Mouse (Mus musculus) MEL (cell line): ENCODE data around the gene Gm10644. TPM values are rescaled to one million over a fixed set of nuclear protein-coding genes. Genes with fewer than 3 reads are reported as not detected.

Experiments
- DNase-seq: peaks from one replicate; pipeline ENCODE4 v3.0.0; 2011; ENCODE audit warnings: low read depth, low spot score
- H3K27ac ChIP-seq: 2 replicates; pipeline ENCODE4 v1.5.1; 2012; ENCODE audit warnings: low read depth, mild to moderate bottlenecking, control low read depth, low read length, moderate library complexity; ENCODE audit not compliant: control insufficient read depth
- H3K27me3 ChIP-seq, 2 experiments: fragments of 150-350 bp in 1 of 2; sonication (generic) in 1 of 2; 2 replicates each; pipeline ENCODE4 v1.6.1; 2012; ENCODE audit warnings: low read length in 2 of 2, mild to moderate bottlenecking in 2 of 2, improper control_type of control experiment in 1 of 2, moderate library complexity in 1 of 2; ENCODE audit not compliant: insufficient read depth in 2 of 2, control insufficient read depth in 1 of 2
- H3K36me3 ChIP-seq, 2 experiments: 2 replicates each; pipeline ENCODE4 v1.6.1; 2012 to 2014; ENCODE audit warnings: low read length in 2 of 2, improper control_type of control experiment in 1 of 2, inconsistent platforms in 1 of 2, mild to moderate bottlenecking in 1 of 2; ENCODE audit not compliant: insufficient read depth in 2 of 2, control insufficient read depth in 1 of 2
- H3K4me1 ChIP-seq, 2 experiments: fragments of 150-350 bp in 1 of 2; sonication (generic) in 1 of 2; 2 replicates each; pipeline ENCODE4 v1.6.1; 2012; ENCODE audit warnings: low read length in 2 of 2, improper control_type of control experiment in 1 of 2, mild to moderate bottlenecking in 1 of 2; ENCODE audit not compliant: insufficient read depth in 2 of 2, control insufficient read depth in 1 of 2
- H3K4me3 ChIP-seq, 2 experiments: fragments of 150-350 bp in 1 of 2; sonication (generic) in 1 of 2; 2 replicates each; pipeline ENCODE4 v1.5.1; 2012; ENCODE audit warnings: low read depth in 2 of 2, low read length in 2 of 2, mild to moderate bottlenecking in 2 of 2, moderate library complexity in 2 of 2, control low read depth in 1 of 2, improper control_type of control experiment in 1 of 2; ENCODE audit not compliant: control insufficient read depth in 1 of 2, insufficient read depth in 1 of 2
- H3K79me2 ChIP-seq: 2 replicates; pipeline ENCODE4 v1.6.1; 2012; ENCODE audit warnings: mild to moderate bottlenecking, low read length, moderate library complexity; ENCODE audit not compliant: control insufficient read depth, poor library complexity, insufficient read depth
- H3K9ac ChIP-seq: 2 replicates; pipeline ENCODE4 v1.6.1; 2012; ENCODE audit warnings: low read depth, mild to moderate bottlenecking, control low read depth, low read length, moderate library complexity; ENCODE audit not compliant: control insufficient read depth, poor library complexity, severe bottlenecking
- H3K9me3 ChIP-seq: fragments of 150-350 bp; sonication (generic); replicated peaks from 2 replicates; pipeline ENCODE4 v1.6.1; 2012; ENCODE audit warnings: mild to moderate bottlenecking, low read length, improper control_type of control experiment, moderate library complexity; ENCODE audit not compliant: insufficient read depth
- CHD1 ChIP-seq: IDR thresholded peaks from 2 replicates; pipeline ENCODE4 v1.6.1; 2012; ENCODE audit warnings: low read depth, mild to moderate bottlenecking, inconsistent platforms, low read length, improper control_type of control experiment
- CTCF ChIP-seq, 3 experiments: IDR thresholded peaks in 2 of 3; conservative IDR thresholded peaks in 1 of 3; 2 replicates each; pipeline ENCODE4 v1.5.1; 2011 to 2012; ENCODE audit warnings: low read length in 3 of 3, low read depth in 2 of 3, mild to moderate bottlenecking in 2 of 3, improper control_type of control experiment in 1 of 3, inconsistent platforms in 1 of 3, mixed read lengths in 1 of 3, moderate library complexity in 1 of 3; ENCODE audit not compliant: control insufficient read depth in 1 of 3, insufficient read depth in 1 of 3, poor library complexity in 1 of 3, severe bottlenecking in 1 of 3
- E2F4 ChIP-seq: IDR thresholded peaks from 2 replicates; pipeline ENCODE4 v1.6.1; 2011; ENCODE audit warnings: low read depth, low read length, improper control_type of control experiment, borderline replicate concordance
- ELF1 ChIP-seq: IDR thresholded peaks from 2 replicates; pipeline ENCODE4 v1.6.1; 2014; ENCODE audit warnings: low read depth, mild to moderate bottlenecking, inconsistent platforms, low read length, improper control_type of control experiment, moderate library complexity
- EP300 ChIP-seq, 2 experiments: IDR thresholded peaks; 2 replicates each; pipeline ENCODE4 v1.6.1; 2011; ENCODE audit warnings: improper control_type of control experiment in 2 of 2, low read length in 2 of 2, low read depth in 1 of 2, mild to moderate bottlenecking in 1 of 2
- ETS1 ChIP-seq: IDR thresholded peaks from 2 replicates; pipeline ENCODE4 v1.6.1; 2012; ENCODE audit warnings: low read depth, mild to moderate bottlenecking, inconsistent platforms, low read length, improper control_type of control experiment, moderate library complexity
- GABPA ChIP-seq: IDR thresholded peaks from 2 replicates; pipeline ENCODE4 v1.6.1; 2012; ENCODE audit warnings: low read depth, mild to moderate bottlenecking, inconsistent platforms, low read length, improper control_type of control experiment, moderate library complexity
- GATA1 ChIP-seq: IDR thresholded peaks from 2 replicates; pipeline ENCODE4 v1.6.1; 2011; ENCODE audit warnings: low read depth, low read length, improper control_type of control experiment
- HCFC1 ChIP-seq: IDR thresholded peaks from 2 replicates; pipeline ENCODE4 v1.6.1; 2012; ENCODE audit warnings: low read depth, mild to moderate bottlenecking, inconsistent platforms, low read length, improper control_type of control experiment, moderate library complexity
- MAFK ChIP-seq: IDR thresholded peaks from 2 replicates; pipeline ENCODE4 v1.6.1; 2011; ENCODE audit warnings: low read depth, mild to moderate bottlenecking, low read length, improper control_type of control experiment, borderline replicate concordance
- MAX ChIP-seq: IDR thresholded peaks from 2 replicates; pipeline ENCODE4 v1.6.1; 2011; ENCODE audit warnings: low read length, improper control_type of control experiment
- MAZ ChIP-seq: IDR thresholded peaks from 2 replicates; pipeline ENCODE4 v1.6.1; 2012; ENCODE audit warnings: low read depth, mild to moderate bottlenecking, inconsistent platforms, low read length, improper control_type of control experiment
- MEF2A ChIP-seq: IDR thresholded peaks from 2 replicates; pipeline ENCODE4 v1.6.1; 2014; ENCODE audit warnings: low read depth, mild to moderate bottlenecking, inconsistent platforms, low read length, improper control_type of control experiment; ENCODE audit not compliant: poor library complexity, insufficient replicate concordance, severe bottlenecking; ENCODE audit errors: extremely low read depth
- MXI1 ChIP-seq: IDR thresholded peaks from 2 replicates; pipeline ENCODE4 v1.6.1; 2011; ENCODE audit warnings: mild to moderate bottlenecking, low read depth, low read length, improper control_type of control experiment
- POLR2A ChIP-seq, 2 experiments: IDR thresholded peaks; 2 replicates each; pipeline ENCODE4 v1.6.1; 2011 to 2012; ENCODE audit warnings: low read length in 2 of 2, mild to moderate bottlenecking in 2 of 2, control low read depth in 1 of 2, improper control_type of control experiment in 1 of 2, low read depth in 1 of 2, moderate library complexity in 1 of 2; ENCODE audit not compliant: control insufficient read depth in 1 of 2, insufficient read depth in 1 of 2, poor library complexity in 1 of 2
- POLR2AphosphoS2 ChIP-seq: IDR thresholded peaks from 2 replicates; pipeline ENCODE4 v1.6.1; 2011; ENCODE audit warnings: low read length, improper control_type of control experiment
- RAD21 ChIP-seq: IDR thresholded peaks from 2 replicates; pipeline ENCODE4 v1.6.1; 2011; ENCODE audit warnings: mild to moderate bottlenecking, low read depth, low read length, improper control_type of control experiment
- RCOR1 ChIP-seq: IDR thresholded peaks from 2 replicates; pipeline ENCODE4 v1.6.1; 2012; ENCODE audit warnings: low read depth, mild to moderate bottlenecking, inconsistent platforms, low read length, improper control_type of control experiment
- SIN3A ChIP-seq: IDR thresholded peaks from 2 replicates; pipeline ENCODE4 v1.6.1; 2012; ENCODE audit warnings: low read length, improper control_type of control experiment, inconsistent platforms
- TAL1 ChIP-seq: IDR thresholded peaks from 2 replicates; pipeline ENCODE4 v1.6.1; 2012; ENCODE audit warnings: mild to moderate bottlenecking, inconsistent platforms, low read length, moderate library complexity, mixed read lengths
- TBP ChIP-seq: IDR thresholded peaks from 2 replicates; pipeline ENCODE4 v1.8.0; 2011; ENCODE audit warnings: low read depth, low read length, improper control_type of control experiment
- ZC3H11A ChIP-seq: IDR thresholded peaks from 2 replicates; pipeline ENCODE4 v1.6.1; 2012; ENCODE audit warnings: low read depth, mild to moderate bottlenecking, inconsistent platforms, low read length, improper control_type of control experiment
- ZKSCAN1 ChIP-seq: IDR thresholded peaks from 2 replicates; pipeline ENCODE4 v1.6.1; 2012; ENCODE audit warnings: low read depth, mild to moderate bottlenecking, inconsistent platforms, low read length, improper control_type of control experiment, moderate library complexity
- ZNF384 ChIP-seq: IDR thresholded peaks from 2 replicates; pipeline ENCODE4 v1.6.1; 2012; ENCODE audit warnings: low read depth, mild to moderate bottlenecking, inconsistent platforms, low read length, improper control_type of control experiment
- polyA plus RNA-seq, 2 experiments: library from polyadenylated mRNA; stranded (reverse) in 1 of 2; unstranded in 1 of 2; fragments of >175 nt in 1 of 2; fragments of >200 nt in 1 of 2; gene quantifications; 2 replicates each; pipeline versions ENCODE4 v1.2.1 to v1.2.4; 2012; ENCODE audit warnings: low replicate concordance in 2 of 2, low read depth in 1 of 2; ENCODE audit not compliant: insufficient read length in 2 of 2, insufficient read depth in 1 of 2, missing spikeins in 1 of 2
- total RNA-seq: library from RNA; depleted of rRNA; stranded (reverse); fragments of 300-350 nt; gene quantifications from 2 replicates; pipeline ENCODE4 v1.2.3, GENCODE M21; 2012

The Gm10644 gene
- total and polyA plus RNA-seq, 3 experiments = 0.35 to 0.49 TPM; not detected in 1

DNA sequence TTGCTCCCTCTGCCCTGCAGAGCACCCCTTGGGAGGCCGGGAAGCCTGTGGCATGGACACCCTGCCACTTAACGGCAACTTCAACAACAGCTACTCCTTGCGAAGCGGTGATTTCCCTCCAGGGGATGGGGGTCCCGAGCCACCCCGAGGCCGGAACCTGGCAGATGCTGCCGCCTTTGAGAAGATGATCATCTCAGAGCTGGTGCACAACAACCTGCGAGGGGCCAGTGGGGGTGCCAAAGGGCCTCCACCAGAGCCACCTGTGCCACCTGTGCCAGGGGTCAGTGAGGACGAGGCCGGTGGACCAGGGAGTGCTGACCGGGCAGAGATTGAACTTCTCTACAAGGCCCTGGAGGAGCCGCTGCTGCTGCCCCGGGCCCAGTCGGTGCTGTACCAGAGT is 16.7 kb downstream of the Gm10644 start:
- Histone ChIP-seq H3K9ac (no peak overlapping the region), H3K36me3 (no peaks in the 10 kb centered on the region; a peak in 2 of 4 replicates), H3K9me3 (no peaks in the 10 kb centered on the region), H3K27me3 (no peaks in the 10 kb centered on the region)
- TF ChIP-seq ZNF384 = no peak
- TF ChIP-seq MAX = no peak
- no peak for TF ChIP-seq RCOR1
- TF ChIP-seq CHD1 = no peak
- no peak for TF ChIP-seq EP300 (IDR thresholded peaks at IDR 0.05; ENCODE audit: low read depth in 1 of 2, low read length in 2 of 2)
- no peak for TF ChIP-seq CTCF (IDR thresholded peaks at IDR 0.05 in 2 of 3, conservative IDR thresholded peaks at IDR 0.05 in 1 of 3; ENCODE audit: control insufficient read depth in 1 of 3, insufficient read depth in 1 of 3, low read depth in 2 of 3, low read length in 3 of 3, poor library complexity in 1 of 3, severe bottlenecking in 1 of 3)
- TF ChIP-seq RAD21 = no peak
- no peak for TF ChIP-seq ELF1
- no peak for TF ChIP-seq TBP
- no peak for TF ChIP-seq POLR2AphosphoS2
- no peak for TF ChIP-seq ZC3H11A
- TF ChIP-seq MAZ = no peak
- no peak for TF ChIP-seq MXI1
- no peak for TF ChIP-seq E2F4
- TF ChIP-seq GABPA = no peak
- TF ChIP-seq, all 39 proteins: peak for 0
- Histone ChIP-seq H3K27ac (no peak overlapping the region), H3K79me2 (no peaks in the 10 kb centered on the region), H3K4me1 (no peaks in the 10 kb centered on the region), H3K4me3 (no peak overlapping the region)
- no peak for DNase-seq

DNA sequence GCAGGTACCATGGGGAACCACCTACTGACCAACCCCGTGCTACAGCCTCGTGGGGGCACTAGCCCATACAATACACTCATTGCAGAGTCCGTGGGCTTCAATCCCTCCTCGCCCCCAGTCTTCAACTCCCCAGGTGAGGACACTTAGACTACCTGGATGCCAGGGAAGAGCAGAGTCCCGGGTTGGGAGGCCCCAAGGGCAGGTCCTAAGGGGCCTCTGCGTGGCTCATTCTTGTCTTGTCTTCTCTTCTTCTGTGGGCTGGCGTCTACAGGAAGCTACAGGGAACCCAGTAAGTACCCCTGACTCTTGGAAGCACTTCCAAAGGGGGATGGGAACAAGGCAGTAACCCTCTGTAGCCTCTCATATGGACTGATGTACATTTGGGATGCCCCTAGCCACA is 17.4 kb downstream of the Gm10644 start:
- H3K27me3 ChIP-seq = no peaks in the 10 kb centered on the region
- no peaks in the 10 kb centered on the region for H3K79me2 ChIP-seq
- no peak for DNase-seq
- no peak overlapping the region for H3K27ac ChIP-seq
- TF ChIP-seq MEF2A = no peak
- no peak for TF ChIP-seq MAFK
- TF ChIP-seq ETS1 = no peak
- no peak for TF ChIP-seq SIN3A
- no peak for TF ChIP-seq ZKSCAN1
- no peak for TF ChIP-seq ZC3H11A
- no peak for TF ChIP-seq GATA1
- no peak for TF ChIP-seq HCFC1
- TF ChIP-seq POLR2A (IDR thresholded peaks at IDR 0.05; ENCODE audit: control insufficient read depth in 1 of 2, insufficient read depth in 1 of 2, low read depth in 1 of 2, low read length in 2 of 2, poor library complexity in 1 of 2) = no peak
- TF ChIP-seq TAL1 = no peak
- TF ChIP-seq, all 39 proteins: peak for 0
- no peak overlapping the region for H3K4me3 ChIP-seq
- H3K36me3 ChIP-seq = no peaks in the 10 kb centered on the region; a peak in 2 of 4 replicates
- no peaks in the 10 kb centered on the region for H3K4me1 ChIP-seq
- H3K9ac ChIP-seq = no peak overlapping the region
- H3K9me3 ChIP-seq = no peaks in the 10 kb centered on the region
